Comparison of ENCODE assay signal across 8 mouse cellular contexts in genomic region chr13:91094196-91094595, GRCm38 (mm10).
DNase-seq lines count a peak whose midpoint lies in the region; ATAC-seq lines count a peak whose summit lies in the region.

No protein-coding gene starts in this region.

- H3K4me1 ChIP-seq in kidney, embryonic 15.5 days, result 0 out of 2 replicates have a peak, but pooled peaks cover 8% of the 10 kb centered on the region

- H3K36me3 ChIP-seq in kidney, embryonic 15.5 days, result no peaks in the 10 kb centered on the region

- no peak overlapping the region for H3K4me3 ChIP-seq in kidney, embryonic 15.5 days (replicated peaks)

- WGBS in kidney, embryonic 15.5 days, result 39% methylated on average over 7 of the region's 7 CpGs

- peak; percentile 56; the same call in 1 of the 2 replicates for ATAC-seq in kidney, embryonic 15.5 days (replicated peaks; ENCODE audit: low FRiP score)
- peak; percentile 46 to 61 for ATAC-seq in hematopoietic stem cell, adult 5-6 weeks (replicated peaks in 1 of 2; ENCODE audit: insufficient read depth in 1 of 2, low FRiP score in 2 of 2, low TSS enrichment in 1 of 2, low read depth in 1 of 2, poor library complexity in 2 of 2, severe bottlenecking in 2 of 2)
- ATAC-seq in megakaryocyte-erythroid progenitor cell, adult 5-6 weeks (replicated peaks; ENCODE audit: low FRiP score, low TSS enrichment, poor library complexity, severe bottlenecking), result peak; percentile 39; the same call in 1 of the 2 replicates

- H3K27me3 ChIP-seq in kidney, embryonic 15.5 days, result no peaks in the 10 kb centered on the region

- H3K9me3 ChIP-seq in kidney, embryonic 15.5 days (replicated peaks), result no peaks in the 10 kb centered on the region

- no peak overlapping the region for H3K9ac ChIP-seq in kidney, embryonic 15.5 days

- no peak overlapping the region for H3K4me2 ChIP-seq in kidney, embryonic 15.5 days

- DNase-seq in kidney, postnatal 14 days, result no peak
- DNase-seq in ZHBTc4 (ENCODE audit: low read depth, low spot score), result peak; percentile 25
- DNase-seq in thymus, postnatal 14 days, result peak; percentile 71
- DNase-seq in ovary, adult 18-20 months (ENCODE audit: low spot score), result no peak
- no peak for DNase-seq in urinary bladder, postnatal 14 days (ENCODE audit: low spot score)

- H3K27ac ChIP-seq in kidney, embryonic 15.5 days, result no peak overlapping the region

Comparison
In these comparisons a context has a peak if more than half of its experiments do, and no peak if none do; other contexts are left out.
1. DNase-seq: peak in ZHBTc4 (single experiment) and thymus, postnatal 14 days (single experiment); none in kidney, postnatal 14 days (single experiment), ovary, adult 18-20 months (single experiment) and urinary bladder, postnatal 14 days (single experiment).
2. Peak in every context shown above with its lines, with median percentiles within 50 percentile points of each other: ATAC-seq.